Mouse (Mus musculus) stomach, embryonic 15.5 days (tissue): ENCODE data around the gene Hcrtr2. TPM values are rescaled to one million over a fixed set of nuclear protein-coding genes. Genes with fewer than 3 reads are reported as not detected.

Experiments
- ATAC-seq: fragments of 200-750 bp; cut with Nextera tagmentation; 2 replicates; pipeline ENCODE4 v1.8.0; 2017; ENCODE audit warnings: low read depth, moderate number of reproducible peaks, moderate TSS enrichment; ENCODE audit not compliant: insufficient read depth, low FRiP score
- H3K27ac ChIP-seq: fragments of 300-500 bp; sonication (generic); 2 replicates; pipeline ENCODE4 v1.5.1; 2015; ENCODE audit warnings: mild to moderate bottlenecking, inconsistent platforms
- H3K27me3 ChIP-seq: fragments of 300-500 bp; sonication (generic); replicated peaks from 2 replicates; pipeline ENCODE4 v1.6.1; 2015; ENCODE audit warnings: inconsistent platforms
- H3K36me3 ChIP-seq: fragments of 300-500 bp; sonication (generic); 2 replicates; pipeline ENCODE4 v1.6.1; 2015; ENCODE audit warnings: inconsistent platforms
- H3K4me1 ChIP-seq: fragments of 300-500 bp; sonication (generic); 2 replicates; pipeline ENCODE4 v1.6.1; 2015; ENCODE audit warnings: inconsistent platforms
- H3K4me2 ChIP-seq: fragments of 300-500 bp; sonication (generic); 2 replicates; pipeline ENCODE4 v1.6.1; 2015; ENCODE audit warnings: mild to moderate bottlenecking, inconsistent platforms
- H3K4me3 ChIP-seq: fragments of 300-500 bp; sonication (generic); replicated peaks from 2 replicates; pipeline ENCODE4 v1.5.1; 2015; ENCODE audit warnings: inconsistent platforms
- H3K9ac ChIP-seq: fragments of 300-500 bp; sonication (generic); 2 replicates; pipeline ENCODE4 v1.6.1; 2015; ENCODE audit warnings: inconsistent platforms
- H3K9me3 ChIP-seq: fragments of 300-500 bp; sonication (generic); 2 replicates; pipeline ENCODE4 v1.6.1; 2016; ENCODE audit warnings: inconsistent platforms
- WGBS: fragments of 180-500 bp; shearing (Covaris S2); methylation state at CpG from one replicate; pipeline ENCODE4 v1.1.7; 2015; 5-methylcytosine and 5-hydroxymethylcytosine counted together
- polyA plus RNA-seq: library from polyadenylated mRNA; unstranded; fragments of >200 nt; fragmentation: Nextera tagmentation; extraction: Ambion mirVana; gene quantifications from 2 replicates; pipeline ENCODE4 v1.2.1, GENCODE M21; 2015

Hcrtr2 gene
- polyA plus RNA-seq, 1 experiment from 2014 or later = not detected

DNA sequence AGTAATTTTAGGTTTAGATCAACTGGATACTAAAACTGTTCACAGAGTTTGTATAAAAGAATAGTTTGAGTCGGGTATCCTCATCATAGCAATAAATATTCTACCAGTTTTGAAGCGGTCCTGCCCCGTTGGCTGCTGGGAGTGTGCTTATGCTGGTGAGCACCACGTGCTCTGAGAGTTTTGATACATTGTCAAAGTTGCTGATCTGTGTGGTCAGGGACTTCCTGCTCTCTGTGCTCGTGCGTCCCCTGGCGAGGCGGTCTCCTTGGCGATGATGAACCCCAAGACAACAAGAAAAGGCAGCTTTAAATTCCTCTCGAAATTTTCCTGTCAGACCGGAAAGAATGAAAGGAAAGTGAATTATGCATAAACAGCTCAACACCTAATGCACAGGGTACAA is 93.3 kb downstream of the Hcrtr2 start:
- H3K27ac ChIP-seq = no peak overlapping the region
- H3K9ac ChIP-seq = no peak overlapping the region
- 38% methylated on average over 11 of the region's 11 CpGs for WGBS
- H3K9me3 ChIP-seq = no peaks in the 10 kb centered on the region
- no peak overlapping the region for H3K4me2 ChIP-seq
- H3K4me3 ChIP-seq = no peak overlapping the region
- ATAC-seq = no peak
- H3K4me1 ChIP-seq = no peaks in the 10 kb centered on the region
- H3K27me3 ChIP-seq = no peaks in the 10 kb centered on the region
- no peaks in the 10 kb centered on the region for H3K36me3 ChIP-seq

DNA sequence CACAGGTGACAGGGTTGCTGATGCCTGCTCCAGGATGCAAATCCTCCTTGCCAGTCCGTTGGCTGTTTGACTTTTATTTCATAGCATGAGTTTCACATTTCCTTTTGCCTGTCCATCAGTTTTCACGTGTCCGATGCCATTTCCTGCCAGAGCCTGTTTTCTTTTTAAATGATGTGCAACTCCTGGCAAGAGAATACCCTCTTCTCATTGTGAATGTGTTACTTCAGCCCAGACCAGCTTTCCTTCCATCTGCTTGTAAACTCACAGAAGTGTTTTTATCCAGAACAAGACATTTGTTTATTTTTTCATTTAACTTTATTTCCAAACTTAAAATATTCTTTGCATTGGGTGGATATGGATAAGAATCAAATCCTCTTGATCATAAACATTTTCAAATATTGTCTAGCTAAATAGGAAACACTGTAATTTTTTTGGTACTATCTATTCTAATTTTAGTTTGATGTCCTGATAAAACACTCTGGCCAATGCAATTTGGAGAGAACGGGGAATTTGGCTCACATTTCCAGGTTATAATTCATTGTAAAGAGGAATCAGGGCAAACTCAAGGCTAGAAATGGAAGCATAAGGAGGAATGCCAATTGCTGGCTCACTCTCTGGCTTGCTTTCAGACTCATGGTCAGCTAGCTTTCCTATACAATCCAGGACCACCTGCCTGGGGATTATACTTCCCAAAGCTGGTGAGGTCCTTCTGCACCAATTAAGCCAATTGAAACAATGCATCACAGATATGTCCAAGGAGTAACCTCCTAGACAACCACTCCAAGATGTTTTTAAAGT is 106.3 kb downstream of the Hcrtr2 start:
- Histone ChIP-seq H3K4me1 (no peaks in the 10 kb centered on the region), H3K27ac (no peak overlapping the region), H3K36me3 (no peaks in the 10 kb centered on the region), H3K4me2 (no peak overlapping the region), H3K9me3 (no peaks in the 10 kb centered on the region), H3K27me3 (no peaks in the 10 kb centered on the region), H3K4me3 (no peak overlapping the region), H3K9ac (no peak overlapping the region)
- WGBS = 57% methylated on average over 4 of the region's 4 CpGs
- ATAC-seq = no peak

DNA sequence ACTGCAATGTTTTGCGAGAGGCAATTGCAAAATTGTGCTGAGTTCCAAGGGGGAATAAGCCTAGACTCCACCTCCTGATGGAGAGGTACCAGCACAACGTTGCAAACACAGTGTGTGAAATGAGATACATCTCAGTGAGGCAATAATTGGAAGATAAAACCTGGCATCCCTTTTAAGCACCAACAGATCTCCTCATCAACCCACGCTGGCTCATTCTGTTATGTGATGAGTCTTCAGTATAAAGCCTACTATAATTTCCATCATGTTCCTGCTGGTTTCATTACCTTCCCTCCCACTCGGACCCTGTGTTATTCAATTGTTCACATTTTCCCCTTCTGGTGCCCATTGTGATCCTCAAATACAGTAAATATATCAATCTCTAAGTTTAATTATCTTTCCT is 109.0 kb downstream of the Hcrtr2 start:
- Histone ChIP-seq H3K9ac (no peak overlapping the region), H3K4me1 (no peaks in the 10 kb centered on the region), H3K4me2 (no peak overlapping the region), H3K27ac (no peak overlapping the region), H3K4me3 (no peak overlapping the region), H3K9me3 (no peaks in the 10 kb centered on the region), H3K36me3 (no peaks in the 10 kb centered on the region), H3K27me3 (no peaks in the 10 kb centered on the region)
- no peak for ATAC-seq
- WGBS = 72% methylated on average over 4 of the region's 4 CpGs

DNA sequence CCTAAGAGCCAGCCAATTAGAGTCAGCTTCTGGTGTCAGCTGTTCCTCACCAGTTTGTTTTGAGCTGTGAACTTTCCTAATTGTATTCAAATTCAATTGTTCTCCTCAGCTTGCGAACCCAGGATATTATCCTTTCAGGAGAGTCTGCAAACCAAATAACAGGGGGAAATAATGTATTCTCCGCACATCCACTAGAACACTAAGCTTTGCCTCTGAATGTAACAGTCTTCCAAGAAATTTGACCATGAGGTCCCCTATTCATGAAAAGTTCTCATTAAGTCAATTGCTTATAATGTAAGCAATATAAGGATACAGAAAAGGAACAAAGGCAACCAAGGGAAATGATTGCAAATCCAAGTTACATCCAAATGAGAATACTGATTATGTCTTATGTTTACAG is 110.1 kb downstream of the Hcrtr2 start, which contains the start of gene Gfral:
TSS of gene Gfral (minus strand) at position 101 of the 400 bp plus-strand sequence.
- Histone ChIP-seq H3K4me1 (no peaks in the 10 kb centered on the region), H3K27ac (no peak within 1 kb of the TSS), H3K36me3 (no peaks in the 10 kb centered on the region), H3K27me3 (no peaks in the 10 kb centered on the region), H3K9ac (no peak within 1 kb of the TSS), H3K9me3 (no peaks in the 10 kb centered on the region), H3K4me3 (no peak within 1 kb of the TSS), H3K4me2 (no peak within 1 kb of the TSS)
- no peak for ATAC-seq
- 82% methylated on average over 2 of the region's 2 CpGs for WGBS

DNA sequence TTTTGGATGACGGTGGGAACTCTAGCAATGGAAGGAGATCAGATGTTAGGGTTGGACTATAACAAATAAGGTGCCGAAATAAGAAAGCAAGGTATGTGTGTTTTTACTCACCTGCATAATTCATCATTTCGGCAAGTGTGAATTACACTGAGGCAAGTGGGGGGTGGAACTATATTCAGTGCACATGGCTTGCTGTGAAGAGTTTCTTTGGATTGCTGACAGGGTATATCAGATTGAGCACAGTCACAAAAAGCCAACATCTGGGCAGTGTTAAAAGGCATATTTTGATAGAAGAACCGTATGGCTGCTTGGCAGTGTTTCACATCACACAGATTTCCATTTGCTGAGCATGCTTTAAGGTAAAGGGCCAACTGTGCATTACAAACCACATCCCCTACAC is 126.7 kb downstream of the Hcrtr2 start:
- no peak overlapping the region for H3K27ac ChIP-seq
- 68% methylated on average over 4 of the region's 4 CpGs for WGBS

DNA sequence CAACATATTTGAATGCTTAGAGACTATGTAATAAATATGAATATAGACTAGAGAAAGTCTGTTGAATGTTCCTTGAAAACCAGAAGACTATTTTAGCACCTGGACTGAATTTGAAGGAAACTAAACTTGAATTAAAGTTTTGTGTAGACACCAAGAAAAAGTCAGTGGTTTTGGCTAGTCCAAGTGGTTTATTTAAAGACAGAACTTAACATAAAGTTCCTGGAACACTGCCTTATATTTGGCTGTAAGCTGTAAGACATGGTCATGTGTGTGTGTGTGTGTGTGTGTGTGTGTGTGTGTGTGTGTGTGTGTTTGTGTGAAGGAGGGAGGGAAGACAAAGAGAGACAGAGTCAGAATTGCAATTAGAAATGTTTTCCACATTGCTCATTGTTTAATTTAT is 144.4 kb downstream of the Hcrtr2 start:
- H3K9me3 ChIP-seq = no peaks in the 10 kb centered on the region
- H3K27me3 ChIP-seq = no peaks in the 10 kb centered on the region
- H3K27ac ChIP-seq = no peak overlapping the region
- H3K4me3 ChIP-seq = no peak overlapping the region
- H3K36me3 ChIP-seq = no peaks in the 10 kb centered on the region
- no peak overlapping the region for H3K4me2 ChIP-seq
- no peak overlapping the region for H3K9ac ChIP-seq
- no peak for ATAC-seq
- H3K4me1 ChIP-seq = no peaks in the 10 kb centered on the region

More for the DNA sequence above, 126.7 kb downstream of the Hcrtr2 start:
- H3K4me1 ChIP-seq = no peaks in the 10 kb centered on the region
- H3K36me3 ChIP-seq = no peaks in the 10 kb centered on the region
- ATAC-seq = no peak
- H3K27me3 ChIP-seq = no peaks in the 10 kb centered on the region
- H3K9me3 ChIP-seq = no peaks in the 10 kb centered on the region
- no peak overlapping the region for H3K4me3 ChIP-seq
- no peak overlapping the region for H3K9ac ChIP-seq
- H3K4me2 ChIP-seq = no peak overlapping the region

Other genes starting within 250 kb of the Hcrtr2 start
- not detected in 2 replicates for gene Gfral, start 110.2 kb downstream of the Hcrtr2 start, polyA plus RNA-seq
- 8.9 and 9.4 TPM in 2 replicates for gene Fam83b, start 243.3 kb upstream of the Hcrtr2 start, polyA plus RNA-seq